In genomic region chr3:157947383-157948280, GRCm38 (mm10) we compare ENCODE assay signal across 8 mouse cellular contexts. TPM values are rescaled to one million over a fixed set of nuclear protein-coding genes. Genes with fewer than 3 reads are reported as not detected.
DNase-seq lines count a peak whose midpoint lies in the region; ATAC-seq and TF ChIP-seq lines count a peak whose summit lies in the region.

No protein-coding gene starts in this region.

- TF ChIP-seq EP300 in heart, adult 2 months (IDR thresholded peaks at IDR 0.05; ENCODE audit: insufficient read depth, low read depth, low read length), result no peak

- peak overlapping the region; percentile 99 for H3K27ac ChIP-seq in heart, adult 2 months
- H3K27ac ChIP-seq in embryonic facial prominence, embryonic 14.5 days (replicated peaks; ENCODE audit: low read depth, low read length), result peak overlapping the region; percentile 98
- peak overlapping the region; percentile 98 for H3K27ac ChIP-seq in hindbrain, embryonic 10.5 days
- peak overlapping the region; percentile 100 for H3K27ac ChIP-seq in spleen, adult 2 months (ENCODE audit: insufficient read depth, low read length)

- no peaks in the 10 kb centered on the region for H3K27me3 ChIP-seq in heart, adult 2 months (ENCODE audit: control insufficient read depth, insufficient read depth, low read length)
- H3K27me3 ChIP-seq in embryonic facial prominence, embryonic 14.5 days (replicated peaks; ENCODE audit: control insufficient read depth, insufficient read depth, low read length), result no peaks in the 10 kb centered on the region
- H3K27me3 ChIP-seq in hindbrain, embryonic 10.5 days (ENCODE audit: insufficient read depth, poor library complexity, severe bottlenecking), result no peaks in the 10 kb centered on the region
- H3K27me3 ChIP-seq in spleen, adult 2 months (ENCODE audit: control insufficient read depth, insufficient read depth, low read length), result no peaks in the 10 kb centered on the region; the same call in 1 of the 2 replicates

- ATAC-seq in activated CD4-positive, CD25-positive, alpha-beta regulatory T cell, adult 4 months, result peak; percentile 37
- peak; percentile 64 for ATAC-seq in embryonic facial prominence, embryonic 14.5 days (ENCODE audit: low read depth)
- peak; percentile 27 for ATAC-seq in megakaryocyte, adult 5-6 weeks (ENCODE audit: poor library complexity, severe bottlenecking)

- peaks cover 4% of the 10 kb centered on the region; the same call in 1 of the 2 replicates for H3K4me1 ChIP-seq in heart, adult 2 months (ENCODE audit: control insufficient read depth, insufficient read depth, low read length)
- peaks cover 3% of the 10 kb centered on the region; the same call in 1 of the 2 replicates for H3K4me1 ChIP-seq in embryonic facial prominence, embryonic 14.5 days (ENCODE audit: control insufficient read depth, insufficient read depth, low read length)
- peaks cover 22% of the 10 kb centered on the region for H3K4me1 ChIP-seq in hindbrain, embryonic 10.5 days (replicated peaks)
- H3K4me1 ChIP-seq in spleen, adult 2 months (ENCODE audit: control insufficient read depth, insufficient read depth, insufficient read length), result peaks cover 5% of the 10 kb centered on the region

- H3K9ac ChIP-seq in heart, adult 2 months (ENCODE audit: low read depth, low read length), result peak overlapping the region; percentile 95
- peak overlapping the region; percentile 96 for H3K9ac ChIP-seq in embryonic facial prominence, embryonic 14.5 days (ENCODE audit: low read depth, low read length)

- TF ChIP-seq POLR2A in heart, adult 2 months (IDR thresholded peaks at IDR 0.05; ENCODE audit: insufficient read depth, low read depth, low read length), result no peak
- no peak for TF ChIP-seq POLR2A in spleen, adult 2 months (IDR thresholded peaks at IDR 0.05; ENCODE audit: low read depth, low read length)

- under 1% methylated on average over 91 of the region's 93 CpGs for WGBS in heart, adult 2 months
- WGBS in embryonic facial prominence, embryonic 14.5 days, result 1% methylated on average over 48 of the region's 93 CpGs
- WGBS in hindbrain, embryonic 10.5 days, result under 1% methylated on average over 93 of the region's 93 CpGs
- WGBS in spleen, adult 2 months, result under 1% methylated on average over 92 of the region's 93 CpGs

- H3K79me2 ChIP-seq in heart, adult 2 months (replicated peaks; ENCODE audit: control insufficient read depth, insufficient read depth, low read length), result peaks cover 7% of the 10 kb centered on the region

- TF ChIP-seq CTCF in heart, adult 2 months (IDR thresholded peaks at IDR 0.05), result no peak
- no peak for TF ChIP-seq CTCF in spleen, adult 2 months (IDR thresholded peaks at IDR 0.05; ENCODE audit: extremely low read depth, insufficient read depth, insufficient read length, insufficient replicate concordance)

- peaks cover 12% of the 10 kb centered on the region for H3K36me3 ChIP-seq in heart, adult 2 months (ENCODE audit: control insufficient read depth, insufficient read depth, low read length)
- H3K36me3 ChIP-seq in embryonic facial prominence, embryonic 14.5 days (ENCODE audit: control insufficient read depth, insufficient read depth, low read length), result no peaks in the 10 kb centered on the region
- peaks cover 12% of the 10 kb centered on the region for H3K36me3 ChIP-seq in hindbrain, embryonic 10.5 days
- no peaks in the 10 kb centered on the region for H3K36me3 ChIP-seq in spleen, adult 2 months (ENCODE audit: control insufficient read depth, insufficient read depth, low read length)

- intact Hi-C loops in heart, adult 2 months (cut with DNase I), result loop anchor here (5.0 kb wide), 1 partner anchor 415 kb away; the partner anchor contains the start of gene Zranb2

- peak overlapping the region; percentile 64 for H3K4me3 ChIP-seq in heart, adult 2 months
- peak overlapping the region; percentile 95 for H3K4me3 ChIP-seq in embryonic facial prominence, embryonic 14.5 days (ENCODE audit: low read depth, low read length)
- H3K4me3 ChIP-seq in hindbrain, embryonic 10.5 days, result peak overlapping the region; percentile 98
- peak overlapping the region; percentile 89 for H3K4me3 ChIP-seq in spleen, adult 2 months (ENCODE audit: extremely low read depth, insufficient read depth, insufficient read length)

- no peaks in the 10 kb centered on the region for H3K9me3 ChIP-seq in embryonic facial prominence, embryonic 14.5 days (ENCODE audit: control insufficient read depth, low read length)
- H3K9me3 ChIP-seq in hindbrain, embryonic 10.5 days, result no peaks in the 10 kb centered on the region

- H3K4me2 ChIP-seq in embryonic facial prominence, embryonic 14.5 days (ENCODE audit: low read depth, low read length), result peak overlapping the region; percentile 78

- DNase-seq in heart, adult 2 months, result no peak
- DNase-seq in heart, adult 8-10 months (ENCODE audit: low spot score), result no peak
- DNase-seq in embryonic facial prominence, embryonic 14.5 days (ENCODE audit: low spot score), result no peak
- DNase-seq in hindbrain, embryonic 10.5 days (ENCODE audit: low spot score), result peak; percentile 63
- peak; percentile 36 to 62 for DNase-seq in layer of hippocampus, postnatal 25 days (ENCODE audit: extremely low spot score in 1 of 2, low spot score in 1 of 2)
- DNase-seq in spleen, adult 2 months (ENCODE audit: low read depth in 1 of 2, low spot score in 2 of 2), result peak in 1 of 2 experiments; percentile 20

RNA-seq across cellular contexts. Expression of gene Ankrd13c, which starts 0.6 kb away (rescaled TPM):
- 10 to 100 TPM; 28.8 to 31.5 TPM for total RNA-seq in heart, adult 2 months (2021)
- 7.5 and 10.7 TPM in 2 replicates for polyA plus RNA-seq in heart, adult 2 months (2012; rRNA removed)
- total RNA-seq in heart, adult 8-10 months (2022), result 10 to 100 TPM; 24.3 to 30.1 (median 28.5) TPM
- 10 to 100 TPM; 28.8 to 31.6 TPM for polyA plus RNA-seq in activated CD4-positive, CD25-positive, alpha-beta regulatory T cell, adult 4 months (2017; shearing (Covaris generic))
- 16.2 and 16.3 TPM in 2 replicates for polyA plus RNA-seq in embryonic facial prominence, embryonic 14.5 days (2014; fragmentation: Nextera tagmentation; extraction: Ambion mirVana)
- polyA plus RNA-seq in hindbrain, embryonic 10.5 days (2016; fragmentation: Nextera tagmentation; extraction: Ambion mirVana), result 19.3 and 19.6 TPM in 2 replicates
- 100 to 1,000 TPM; 102 to 109 TPM for total RNA-seq in layer of hippocampus, postnatal 25 days (2021)
- total RNA-seq in megakaryocyte, adult 5-6 weeks (2015), result 48.7 and 52.0 TPM in 2 replicates
- 29.2 and 42.6 TPM in 2 replicates for total RNA-seq in megakaryocyte, adult 5-6 weeks (2017)
- polyA plus RNA-seq in spleen, adult 2 months (2012; rRNA removed), result 9.3 and 17.7 TPM in 2 replicates

RNA-seq across cellular contexts. Expression of gene Cth, which starts 22.8 kb away (rescaled TPM):
- 1 to 10 TPM in 1 of 2 experiments, under 1 TPM in 1; 0.93 to 4.8 TPM for total RNA-seq in heart, adult 2 months (2021)
- polyA plus RNA-seq in heart, adult 2 months (2012; rRNA removed), result 1.3 and 1.8 TPM in 2 replicates
- 1 to 10 TPM; 2.4 to 6.0 (median 4.6) TPM for total RNA-seq in heart, adult 8-10 months (2022)
- polyA plus RNA-seq in activated CD4-positive, CD25-positive, alpha-beta regulatory T cell, adult 4 months (2017; shearing (Covaris generic)), result under 1 TPM in 1 of 2 experiments, not detected in 1; 0.49 TPM
- 8.9 and 10.4 TPM in 2 replicates for polyA plus RNA-seq in embryonic facial prominence, embryonic 14.5 days (2014; fragmentation: Nextera tagmentation; extraction: Ambion mirVana)
- 10.1 and 15.3 TPM in 2 replicates for polyA plus RNA-seq in hindbrain, embryonic 10.5 days (2016; fragmentation: Nextera tagmentation; extraction: Ambion mirVana)
- 1 to 10 TPM; 7.5 to 8.4 TPM for total RNA-seq in layer of hippocampus, postnatal 25 days (2021)
- total RNA-seq in megakaryocyte, adult 5-6 weeks (2015), result 0.22 and 1.8 TPM in 2 replicates
- not detected in 2 replicates for total RNA-seq in megakaryocyte, adult 5-6 weeks (2017)
- polyA plus RNA-seq in spleen, adult 2 months (2012; rRNA removed), result 0.29 and 0.32 TPM in 2 replicates

Comparison
In these comparisons a context has a peak if more than half of its experiments do, and no peak if none do; other contexts are left out.
1. DNase-seq: peak in hindbrain, embryonic 10.5 days (single experiment) and layer of hippocampus, postnatal 25 days (2 of 2); none in heart, adult 2 months (0 of 2), heart, adult 8-10 months (single experiment) and embryonic facial prominence, embryonic 14.5 days (single experiment).
2. Peak in every context shown above with its lines, with median percentiles within 50 percentile points of each other: H3K27ac ChIP-seq, H3K4me3 ChIP-seq and ATAC-seq.